Mouse (Mus musculus) hindbrain, embryonic 15.5 days (tissue): Measurements from ENCODE around the gene Gm43951. TPM values are rescaled to one million over a fixed set of nuclear protein-coding genes. Genes with fewer than 3 reads are reported as not detected.

ENCODE experiments used
- ATAC-seq: fragments of 200-750 bp; cut with Nextera tagmentation; 2 replicates; pipeline ENCODE4 v1.8.0; 2017; ENCODE audit warnings: low read depth, moderate number of reproducible peaks, moderate TSS enrichment; ENCODE audit not compliant: low FRiP score
- H3K27ac ChIP-seq: fragments of 300-500 bp; sonication (generic); replicated peaks from 2 replicates; pipeline ENCODE4 v1.5.1; 2015; ENCODE audit warnings: mild to moderate bottlenecking, inconsistent platforms
- H3K27me3 ChIP-seq: fragments of 300-500 bp; sonication (generic); 2 replicates; pipeline ENCODE4 v1.6.1; 2015; ENCODE audit warnings: control low read depth, inconsistent platforms
- H3K36me3 ChIP-seq: fragments of 300-500 bp; sonication (generic); 2 replicates; pipeline ENCODE4 v1.6.1; 2015; ENCODE audit warnings: control low read depth, inconsistent platforms
- H3K4me1 ChIP-seq: fragments of 300-500 bp; sonication (generic); replicated peaks from 2 replicates; pipeline ENCODE4 v1.6.1; 2015; ENCODE audit warnings: control low read depth, inconsistent platforms
- H3K4me2 ChIP-seq: fragments of 300-500 bp; sonication (generic); 2 replicates; pipeline ENCODE4 v1.6.1; 2015; ENCODE audit warnings: moderate library complexity, mild to moderate bottlenecking, inconsistent platforms
- H3K4me3 ChIP-seq: fragments of 300-500 bp; sonication (generic); 2 replicates; pipeline ENCODE4 v1.5.1; 2015; ENCODE audit warnings: mild to moderate bottlenecking, inconsistent platforms
- H3K9ac ChIP-seq: fragments of 300-500 bp; sonication (generic); 2 replicates; pipeline ENCODE4 v1.6.1; 2015; ENCODE audit warnings: inconsistent platforms
- H3K9me3 ChIP-seq: fragments of 300-500 bp; sonication (generic); 2 replicates; pipeline ENCODE4 v1.6.1; 2016; ENCODE audit warnings: control low read depth, inconsistent platforms
- WGBS: fragments of 180-500 bp; shearing (Covaris S2); methylation state at CpG from one replicate; pipeline ENCODE4 v1.1.7; 2015; 5-methylcytosine and 5-hydroxymethylcytosine counted together
- polyA plus RNA-seq: library from polyadenylated mRNA; unstranded; fragments of >200 nt; fragmentation: Nextera tagmentation; extraction: Ambion mirVana; gene quantifications from 2 replicates; pipeline ENCODE4 v1.2.1, GENCODE M21; 2015

The Gm43951 gene
- polyA plus RNA-seq, 1 experiment from 2014 or later = 1.5 TPM

GRCm38 (mm10) chr11:72155186-72155980 lies 51.3 kb downstream of the Gm43951 start:
- Histone ChIP-seq H3K9ac (no peak overlapping the region), H3K27ac (peak overlapping the region; percentile 35), H3K27me3 (no peaks in the 10 kb centered on the region), H3K4me3 (no peak overlapping the region), H3K4me1 (peaks cover 9% of the 10 kb centered on the region; the same call in 1 of the 2 replicates), H3K4me2 (no peak overlapping the region), H3K9me3 (no peaks in the 10 kb centered on the region), H3K36me3 (peaks cover 42% of the 10 kb centered on the region)
- 46% methylated on average over 11 of the region's 11 CpGs for WGBS
- no peak for ATAC-seq

Other genes starting within 250 kb of the Gm43951 start
- gene Aipl1, start 169.3 kb downstream of the Gm43951 start, polyA plus RNA-seq = 0.38 and 0.43 TPM in 2 replicates
- gene Pimreg, start 164.8 kb downstream of the Gm43951 start, polyA plus RNA-seq = 35.4 and 41.2 TPM in 2 replicates
- gene Pitpnm3, start 71.1 kb downstream of the Gm43951 start, polyA plus RNA-seq = 4.6 and 5.4 TPM in 2 replicates
- gene 4933427D14Rik, start 619 bp upstream of the Gm43951 start, polyA plus RNA-seq = 16.3 and 20.5 TPM in 2 replicates
- gene Txndc17, start 707 bp upstream of the Gm43951 start, polyA plus RNA-seq = 147 and 155 TPM in 2 replicates
- 50.5 and 54.2 TPM in 2 replicates for gene Med31, start 8.8 kb upstream of the Gm43951 start, polyA plus RNA-seq
- 1.9 and 2.0 TPM in 2 replicates for gene Slc13a5, start 60.4 kb upstream of the Gm43951 start, polyA plus RNA-seq
- 3.0 and 3.9 TPM in 2 replicates for gene Xaf1, start 94.8 kb upstream of the Gm43951 start, polyA plus RNA-seq
- gene Fbxo39, start 107.6 kb upstream of the Gm43951 start, polyA plus RNA-seq = not detected in 2 replicates
- 6.5 and 8.4 TPM in 2 replicates for gene Tekt1, start 155.6 kb upstream of the Gm43951 start, polyA plus RNA-seq
- 9.9 and 10.2 TPM in 2 replicates for gene Smtnl2, start 204.9 kb upstream of the Gm43951 start, polyA plus RNA-seq
- gene Ggt6, start 228.7 kb upstream of the Gm43951 start, polyA plus RNA-seq = not detected in 2 replicates
- 62.1 and 65.9 TPM in 2 replicates for gene Mybbp1a, start 234.5 kb upstream of the Gm43951 start, polyA plus RNA-seq